Mouse (Mus musculus) megakaryocyte-erythroid progenitor cell, adult 5-6 weeks (primary cell): ENCODE measurements around the gene Lrrc8e. TPM values are rescaled to one million over a fixed set of nuclear protein-coding genes. Genes with fewer than 3 reads are reported as not detected.

Source experiments
- total RNA-seq, 2 experiments: library from RNA; stranded (forward) in 1 of 2; stranded (reverse) in 1 of 2; fragments of 200-1000, 215-1000 nt in 1 of 2; fragments of >200 nt in 1 of 2; fragmentation: Nextera tagmentation in 1 of 2; gene quantifications; 2 replicates each; pipeline ENCODE4 v1.2.3; 2014 to 2017

Lrrc8e gene
- total RNA-seq, 2 experiments from 2014 or later, result not detected

Other genes starting within 250 kb of the Lrrc8e start
- not detected in 2 replicates for gene Cd209f, start 121.0 kb upstream of the Lrrc8e start, total RNA-seq (2014; fragmentation: Nextera tagmentation)
- not detected in 2 replicates for gene Cd209f, start 121.0 kb upstream of the Lrrc8e start, total RNA-seq (2017)
- not detected in 2 replicates for gene Cd209g, start 92.7 kb upstream of the Lrrc8e start, total RNA-seq (2014; fragmentation: Nextera tagmentation)
- not detected in 2 replicates for gene Cd209g, start 92.7 kb upstream of the Lrrc8e start, total RNA-seq (2017)
- gene Evi5l, start 60.3 kb upstream of the Lrrc8e start, total RNA-seq (2014; fragmentation: Nextera tagmentation), result 5.0 and 9.1 TPM in 2 replicates
- 7.4 and 9.7 TPM in 2 replicates for gene Evi5l, start 60.3 kb upstream of the Lrrc8e start, total RNA-seq (2017)
- gene Prr36, start 9.4 kb upstream of the Lrrc8e start, total RNA-seq (2014; fragmentation: Nextera tagmentation), result 0.30 TPM in 1 of 2 replicates, not detected in the other
- gene Prr36, start 9.4 kb upstream of the Lrrc8e start, total RNA-seq (2017), result not detected in 2 replicates
- 45.9 and 54.5 TPM in 2 replicates for gene Map2k7, start 11.9 kb downstream of the Lrrc8e start, total RNA-seq (2014; fragmentation: Nextera tagmentation)
- gene Map2k7, start 11.9 kb downstream of the Lrrc8e start, total RNA-seq (2017), result 28.6 and 36.7 TPM in 2 replicates
- gene Gm49320, start 12.0 kb downstream of the Lrrc8e start, total RNA-seq (2014; fragmentation: Nextera tagmentation), result 0.90 TPM in 1 of 2 replicates, not detected in the other
- 0.75 TPM in 1 of 2 replicates, not detected in the other for gene Gm49320, start 12.0 kb downstream of the Lrrc8e start, total RNA-seq (2017)
- gene Tgfbr3l, start 21.4 kb downstream of the Lrrc8e start, total RNA-seq (2014; fragmentation: Nextera tagmentation), result 9.2 and 16.7 TPM in 2 replicates
- 0.61 and 4.1 TPM in 2 replicates for gene Tgfbr3l, start 21.4 kb downstream of the Lrrc8e start, total RNA-seq (2017)
- gene Snapc2, start 26.3 kb downstream of the Lrrc8e start, total RNA-seq (2014; fragmentation: Nextera tagmentation), result 15.4 and 23.7 TPM in 2 replicates
- gene Snapc2, start 26.3 kb downstream of the Lrrc8e start, total RNA-seq (2017), result 14.0 and 19.6 TPM in 2 replicates
- 0.63 TPM in 1 of 2 replicates, not detected in the other for gene Ctxn1, start 32.4 kb downstream of the Lrrc8e start, total RNA-seq (2014; fragmentation: Nextera tagmentation)
- gene Ctxn1, start 32.4 kb downstream of the Lrrc8e start, total RNA-seq (2017), result not detected in 2 replicates
- 72.7 and 139 TPM in 2 replicates for gene Timm44, start 49.1 kb downstream of the Lrrc8e start, total RNA-seq (2014; fragmentation: Nextera tagmentation)
- gene Timm44, start 49.1 kb downstream of the Lrrc8e start, total RNA-seq (2017), result 155 and 191 TPM in 2 replicates
- 20.6 and 28.7 TPM in 2 replicates for gene Ccl25, start 98.4 kb downstream of the Lrrc8e start, total RNA-seq (2014; fragmentation: Nextera tagmentation)
- gene Ccl25, start 98.4 kb downstream of the Lrrc8e start, total RNA-seq (2017), result 16.7 and 17.1 TPM in 2 replicates
- gene Elavl1, start 98.6 kb downstream of the Lrrc8e start, total RNA-seq (2014; fragmentation: Nextera tagmentation), result 128 and 161 TPM in 2 replicates
- 87.6 and 121 TPM in 2 replicates for gene Elavl1, start 98.6 kb downstream of the Lrrc8e start, total RNA-seq (2017)